Mouse (Mus musculus): ENCODE results near the gene Hist1h2bg.

Gene Hist1h2bg

DNA sequence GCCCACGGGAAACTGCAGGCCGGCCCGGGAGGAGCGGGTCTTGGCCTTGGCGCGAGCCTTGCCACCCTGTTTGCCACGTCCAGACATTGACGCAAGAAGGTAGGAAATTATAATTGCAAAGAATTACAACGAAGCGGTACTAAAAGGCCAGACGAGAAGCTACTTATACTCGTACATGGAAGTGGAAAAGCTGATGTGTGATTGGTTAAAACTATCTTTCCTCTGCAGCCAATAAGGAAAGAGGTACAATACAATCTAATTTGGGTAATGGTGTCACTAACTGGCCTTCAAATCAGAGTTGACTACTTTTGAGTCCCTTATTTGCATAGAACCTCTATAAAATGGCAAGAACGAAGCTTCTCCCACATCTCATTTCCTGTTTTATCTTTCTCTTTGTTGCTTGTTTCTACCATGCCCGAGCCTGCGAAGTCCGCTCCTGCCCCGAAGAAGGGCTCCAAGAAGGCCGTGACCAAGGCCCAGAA is at the start of gene Hist1h2bg, which contains the start of gene Hist1h2ae:
Hist1h2bg (plus strand) TSS at position 375 of the 482 bp plus-strand sequence.
Hist1h2ae (minus strand) TSS at position 199 of the 482 bp plus-strand sequence.
- DNase-seq (ENCODE audit: low read depth, low spot score), result peak; percentile 96

DNA sequence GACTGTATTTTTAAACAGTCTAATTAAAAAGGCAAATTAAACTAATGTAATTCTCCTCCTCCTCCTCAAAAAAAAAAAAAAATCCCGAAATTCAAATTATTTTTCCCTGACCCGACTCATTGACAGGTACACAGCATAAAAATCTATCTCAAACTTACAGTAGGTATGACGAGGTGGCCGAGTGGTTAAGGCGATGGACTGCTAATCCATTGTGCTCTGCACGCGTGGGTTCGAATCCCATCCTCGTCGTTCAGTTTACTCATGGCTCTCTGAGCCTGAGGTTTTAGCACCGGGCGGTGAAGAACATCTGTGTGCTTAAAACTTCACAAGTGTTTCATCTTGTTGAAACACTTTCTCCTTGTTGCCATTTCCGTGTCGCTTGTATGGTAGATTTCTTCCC is 49.5 kb upstream of the Hist1h2bg start:
- peak; percentile 87 for DNase-seq (ENCODE audit: low read depth, low spot score)

DNA sequence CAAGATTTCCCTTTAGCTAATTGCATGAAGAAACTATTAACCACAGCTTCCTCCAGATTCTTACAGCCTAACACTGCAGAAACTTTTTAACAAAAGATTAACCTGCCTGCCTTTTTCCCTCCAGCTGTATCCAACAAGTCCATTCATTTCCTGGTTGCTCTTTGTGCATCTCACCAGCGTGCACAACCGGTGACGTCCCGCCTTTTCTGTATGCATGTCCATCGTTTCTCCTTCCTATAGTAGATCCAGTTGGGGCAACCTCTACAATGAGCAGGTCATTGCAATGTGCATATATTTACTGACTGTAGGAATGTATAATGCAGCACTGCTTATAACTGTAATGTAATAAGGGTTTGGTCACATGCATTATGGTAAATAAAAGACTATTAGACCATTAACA is 47.2 kb upstream of the Hist1h2bg start:
- no peak for DNase-seq (ENCODE audit: low read depth, low spot score)

DNA sequence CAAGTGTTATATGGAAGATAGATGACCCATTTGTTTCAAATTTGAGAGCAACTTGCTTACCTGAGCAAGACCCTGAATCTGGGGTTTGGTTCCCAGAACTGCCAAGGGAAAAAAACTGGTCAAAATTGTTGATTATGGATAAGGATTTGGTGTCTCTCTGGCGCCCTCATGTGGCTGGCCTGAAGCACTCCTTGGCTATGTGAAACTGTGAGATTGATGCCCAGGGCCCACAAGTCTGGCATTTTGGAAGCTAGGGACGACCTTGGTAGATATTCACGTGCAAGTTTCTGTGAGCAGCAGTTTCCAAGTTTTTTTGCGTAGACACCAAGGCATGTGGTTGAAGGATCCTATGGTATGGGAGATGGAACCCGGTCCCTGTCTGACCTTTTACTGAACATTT is 46.5 kb upstream of the Hist1h2bg start:
- DNase-seq (ENCODE audit: low read depth, low spot score), result peak; percentile 93

DNA sequence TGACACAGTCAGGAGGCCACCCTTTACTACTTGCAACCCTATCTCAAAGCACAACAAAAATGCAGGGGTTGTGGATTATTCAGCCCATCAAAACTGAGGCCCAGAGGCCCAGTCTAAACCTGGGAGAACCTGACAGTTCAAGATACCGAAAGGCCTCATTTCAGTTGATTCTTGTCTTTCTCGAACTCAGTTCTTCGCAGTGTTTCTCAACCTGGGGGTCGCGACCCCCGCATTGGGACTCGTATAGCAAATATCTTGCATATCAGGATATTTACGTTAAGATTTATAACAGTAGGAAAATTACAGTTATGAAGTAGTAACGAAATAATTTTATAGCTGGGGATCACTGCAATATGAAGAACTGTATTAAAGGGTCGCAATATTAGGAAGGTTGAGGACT is 45.3 kb upstream of the Hist1h2bg start:
- DNase-seq (ENCODE audit: low read depth, low spot score), result no peak

DNA sequence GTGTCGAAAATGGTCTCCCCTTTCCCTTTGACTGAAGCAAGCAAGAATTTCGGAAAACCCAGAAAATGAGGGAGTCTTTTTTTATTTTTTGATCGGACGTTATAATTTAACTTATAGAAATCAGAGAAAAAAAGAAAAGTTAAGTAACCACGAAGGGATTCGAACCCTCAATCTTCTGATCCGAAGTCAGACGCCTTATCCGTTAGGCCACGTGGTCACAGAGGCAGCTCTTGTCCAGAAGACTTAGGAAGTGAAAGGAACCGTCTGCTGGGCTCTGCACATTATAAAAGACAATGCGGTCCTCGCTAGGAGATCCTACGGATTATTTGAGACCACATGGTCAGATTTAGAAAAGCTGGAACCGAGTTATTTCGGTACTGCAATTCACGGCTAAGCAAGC is 44.9 kb upstream of the Hist1h2bg start:
- DNase-seq (ENCODE audit: low read depth, low spot score), result peak; percentile 93

DNA sequence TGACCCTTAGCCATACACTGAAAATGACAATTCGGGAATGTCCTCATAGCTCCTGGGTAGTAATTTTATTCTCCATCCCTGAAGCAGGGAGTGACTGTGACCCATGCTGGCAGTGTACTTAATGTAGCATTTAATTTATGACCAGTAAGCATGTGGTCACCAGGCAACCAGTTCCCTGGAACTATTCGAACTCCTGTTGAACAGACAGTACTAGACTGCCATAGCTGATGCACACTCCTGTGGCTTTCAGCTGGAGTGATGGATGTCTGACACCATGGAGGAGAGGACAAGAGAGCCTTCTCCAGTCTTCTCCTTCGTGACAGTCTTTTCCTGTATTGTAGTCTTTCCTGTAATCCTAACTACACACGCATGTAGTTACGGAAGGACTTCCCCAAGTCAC is 42.2 kb upstream of the Hist1h2bg start:
- no peak for DNase-seq (ENCODE audit: low read depth, low spot score)

DNA sequence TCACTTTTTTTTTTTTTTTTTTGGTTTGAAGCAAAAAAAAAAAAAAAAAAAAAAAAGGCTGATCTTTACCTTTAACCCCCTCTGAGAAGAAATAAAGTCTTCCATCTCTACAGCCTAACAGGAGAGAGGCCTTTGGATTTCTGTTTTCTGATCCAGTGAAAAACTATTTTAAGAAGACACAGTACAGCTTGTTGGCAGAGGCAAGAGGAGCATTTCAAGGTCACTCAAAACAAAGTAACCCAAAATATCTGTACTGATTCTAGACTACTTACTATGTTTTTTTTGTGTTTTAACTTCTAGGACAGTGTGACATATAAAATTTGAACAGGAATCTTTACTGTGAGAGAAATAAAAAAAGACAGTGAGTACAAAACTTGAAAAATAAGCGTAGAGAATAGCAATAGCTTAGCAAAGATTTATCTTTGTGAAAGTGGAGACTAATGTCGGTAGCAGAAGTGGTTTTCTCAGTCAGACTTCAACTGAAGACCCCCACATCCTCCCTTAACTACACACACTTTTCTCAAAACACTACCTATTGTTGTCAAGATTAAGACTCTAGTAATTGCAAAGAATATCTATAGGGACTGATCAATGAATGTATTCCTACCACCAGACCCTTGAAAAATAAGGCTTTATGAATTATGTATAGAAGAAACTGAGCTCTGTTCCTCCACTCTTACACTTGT is 41.6 kb upstream of the Hist1h2bg start:
- DNase-seq (ENCODE audit: low read depth, low spot score), result no peak

DNA sequence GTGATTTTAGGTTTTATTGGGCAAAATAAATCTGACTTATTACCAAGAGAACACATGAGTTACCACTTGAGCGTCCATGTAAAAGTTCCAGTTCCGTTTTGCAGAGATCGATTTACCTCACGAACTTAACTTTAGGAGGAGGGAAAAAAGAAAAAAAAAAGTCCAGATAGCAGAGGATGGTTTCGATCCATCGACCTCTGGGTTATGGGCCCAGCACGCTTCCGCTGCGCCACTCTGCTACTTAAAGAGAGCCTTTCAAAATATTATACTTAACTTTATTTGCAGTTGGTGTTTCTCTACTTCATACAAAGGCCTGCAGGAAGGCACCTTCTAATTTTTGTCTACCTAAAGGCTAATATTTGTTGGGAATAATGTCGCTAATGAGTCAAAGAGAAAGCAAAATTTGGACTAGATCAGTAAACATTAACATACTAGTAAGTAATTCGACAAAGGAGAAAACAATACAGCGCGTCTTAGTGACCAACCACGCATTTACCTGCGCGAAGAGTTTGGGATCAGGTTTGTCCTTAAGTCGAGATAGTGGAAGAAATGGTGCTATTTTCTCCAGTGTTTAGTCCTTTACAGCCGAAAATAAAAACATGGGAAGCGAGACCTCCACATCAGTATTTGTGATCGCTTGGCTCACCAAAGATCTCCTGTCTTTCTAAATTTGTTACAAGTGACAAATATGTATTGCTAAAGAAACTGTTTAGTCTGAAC is 40.9 kb upstream of the Hist1h2bg start:
- DNase-seq (ENCODE audit: low read depth, low spot score), result peak; percentile 75

DNA sequence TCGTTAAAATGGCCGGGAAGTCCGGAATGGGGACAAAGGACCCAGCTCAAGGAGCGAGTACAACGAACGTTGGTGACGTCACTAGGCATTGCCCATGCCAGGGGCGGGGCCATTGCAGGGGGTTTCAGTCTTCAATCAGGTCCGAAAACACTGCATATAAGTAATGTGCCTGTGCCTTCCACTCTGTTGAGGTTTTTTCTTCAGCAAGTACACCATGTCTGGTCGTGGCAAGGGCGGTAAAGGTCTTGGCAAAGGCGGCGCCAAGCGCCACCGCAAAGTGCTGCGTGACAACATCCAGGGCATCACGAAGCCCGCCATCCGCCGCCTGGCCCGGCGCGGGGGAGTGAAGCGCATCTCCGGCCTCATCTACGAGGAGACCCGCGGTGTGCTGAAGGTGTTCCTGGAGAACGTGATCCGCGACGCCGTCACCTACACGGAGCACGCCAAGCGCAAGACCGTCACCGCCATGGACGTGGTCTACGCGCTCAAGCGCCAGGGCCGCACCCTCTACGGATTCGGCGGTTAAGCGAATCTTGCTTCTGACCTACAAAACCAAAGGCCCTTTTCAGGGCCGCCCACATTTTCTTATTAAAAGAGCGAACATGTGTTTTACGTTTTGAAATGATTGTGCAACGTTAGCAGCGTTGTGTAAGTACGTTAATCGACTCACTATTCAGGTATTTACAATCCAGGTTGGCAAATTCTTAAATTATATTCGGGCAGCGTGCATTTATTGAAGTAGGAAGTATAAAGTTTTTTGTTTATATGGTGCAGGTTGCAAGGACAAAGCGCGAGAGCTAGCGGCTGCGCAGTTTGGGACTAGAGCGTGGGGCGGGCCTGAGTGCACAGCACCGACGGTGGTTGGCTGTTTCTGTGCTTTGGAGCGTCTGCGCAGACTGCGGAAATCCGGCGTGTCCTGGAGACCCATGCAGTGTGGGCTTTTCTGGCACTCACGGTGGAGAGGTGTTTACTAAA is 40.0 kb upstream of the Hist1h2bg start, which contains the start of gene Hist1h4h:
Hist1h4h (plus strand) TSS at position 150 of the 975 bp plus-strand sequence.
- peak; percentile 95 for DNase-seq (ENCODE audit: low read depth, low spot score)

DNA sequence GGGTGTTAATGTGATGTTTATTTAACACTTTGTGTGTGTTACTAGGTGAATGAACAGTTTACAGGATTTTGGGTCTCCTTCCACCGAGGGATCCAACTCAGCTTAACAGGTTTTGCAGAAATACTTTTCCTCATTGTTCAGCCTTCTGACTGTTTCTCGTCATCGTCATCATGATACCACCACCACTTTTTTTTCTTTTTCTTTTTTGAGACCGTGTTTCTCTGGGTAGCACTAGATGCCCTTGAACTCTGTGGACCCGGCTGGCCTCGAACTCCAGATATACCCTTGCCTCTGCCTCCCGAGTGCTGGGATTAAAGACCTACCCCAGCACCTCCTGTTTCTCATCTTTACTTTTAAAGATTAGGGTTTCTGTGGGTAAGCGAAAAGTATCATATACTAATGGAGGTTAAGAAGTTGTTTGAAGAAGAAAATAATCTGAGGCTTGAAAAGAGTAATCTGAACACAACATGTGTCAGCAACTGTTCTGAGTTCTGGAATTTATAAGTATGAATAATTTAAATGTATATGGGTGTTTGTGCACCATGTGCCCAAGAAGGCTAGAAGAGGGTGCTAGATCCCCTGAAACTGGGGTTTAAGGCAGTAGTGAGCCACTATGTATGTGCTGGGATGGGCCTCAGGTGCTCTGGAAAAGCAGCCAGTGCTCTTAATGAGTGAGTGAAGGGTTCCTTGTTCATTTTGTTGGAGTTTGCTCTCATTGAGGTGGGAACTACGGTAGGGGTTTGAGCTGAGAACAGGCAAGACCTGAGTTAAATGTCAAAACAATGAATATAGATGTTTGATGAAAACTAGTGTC is 38.7 kb upstream of the Hist1h2bg start:
- DNase-seq (ENCODE audit: low read depth, low spot score), result peak; percentile 54

DNA sequence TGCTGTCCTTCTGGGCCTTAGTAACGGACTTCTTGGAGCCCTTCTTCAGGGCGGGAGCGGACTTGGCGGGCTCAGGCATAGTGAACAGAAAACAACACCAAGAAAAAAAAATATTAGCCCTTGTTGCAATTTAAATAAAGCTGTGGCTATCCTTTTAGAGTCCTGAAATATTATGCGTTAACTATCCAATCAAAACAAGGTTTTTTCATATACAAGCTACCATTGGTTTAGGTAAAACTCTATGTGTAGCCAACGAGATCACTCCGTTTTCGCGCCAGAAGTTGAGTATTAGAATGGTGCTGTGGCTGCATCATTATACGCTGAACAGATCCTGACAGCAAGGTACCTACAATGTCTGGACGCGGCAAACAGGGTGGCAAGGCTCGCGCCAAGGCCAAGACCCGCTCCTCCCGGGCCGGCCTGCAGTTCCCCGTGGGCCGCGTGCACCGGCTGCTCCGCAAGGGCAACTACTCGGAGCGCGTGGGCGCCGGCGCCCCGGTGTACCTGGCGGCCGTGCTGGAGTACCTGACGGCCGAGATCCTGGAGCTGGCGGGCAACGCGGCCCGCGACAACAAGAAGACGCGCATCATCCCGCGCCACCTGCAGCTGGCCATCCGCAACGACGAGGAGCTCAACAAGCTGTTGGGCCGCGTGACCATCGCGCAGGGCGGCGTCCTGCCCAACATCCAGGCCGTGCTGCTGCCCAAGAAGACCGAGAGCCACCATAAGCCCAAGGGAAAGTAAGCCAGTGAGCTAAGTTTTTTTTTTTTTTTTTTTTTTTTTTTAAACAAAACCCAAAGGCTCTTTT is 37.4 kb upstream of the Hist1h2bg start, which contains the start of gene Hist1h2af:
Hist1h2af (plus strand) TSS at position 347 of the 808 bp plus-strand sequence.
- peak; percentile 97 for DNase-seq (ENCODE audit: low read depth, low spot score)

DNA sequence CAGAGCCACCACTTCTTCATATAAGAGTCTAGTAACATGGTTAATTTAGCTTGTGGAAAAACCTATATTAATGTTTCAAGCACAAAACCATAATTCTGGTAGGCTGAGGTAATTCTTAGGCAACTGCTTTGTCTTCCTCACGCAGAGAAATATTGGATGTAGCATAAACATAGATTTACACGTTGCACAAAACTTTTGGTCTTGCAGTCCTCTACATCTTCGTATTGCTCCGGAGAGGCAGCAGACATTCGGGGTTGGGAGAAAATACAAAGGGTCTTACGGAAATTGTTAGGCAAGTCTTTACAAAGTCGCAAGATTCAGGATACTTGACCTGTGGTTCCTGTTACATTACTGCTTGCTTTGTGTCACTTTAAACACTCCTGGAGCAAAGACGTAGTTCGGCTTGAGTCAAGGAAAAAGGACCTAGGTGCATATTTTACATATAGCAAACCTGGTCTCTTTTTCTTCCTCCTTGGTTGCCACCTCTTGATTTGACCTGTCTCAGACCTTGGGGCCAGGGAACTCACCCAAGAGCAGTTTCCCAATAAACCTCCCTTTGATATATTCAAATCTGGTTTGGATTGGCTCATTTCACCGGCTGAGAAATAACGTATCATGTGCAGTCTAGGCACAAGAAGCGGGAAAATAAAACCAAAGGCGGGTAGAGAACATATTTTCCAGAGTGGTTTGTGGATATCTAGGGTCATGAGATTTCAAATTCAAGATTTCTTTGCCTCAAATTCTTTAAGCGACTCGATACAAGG is 36.6 kb upstream of the Hist1h2bg start:
- peak; percentile 82 for DNase-seq (ENCODE audit: low read depth, low spot score)

DNA sequence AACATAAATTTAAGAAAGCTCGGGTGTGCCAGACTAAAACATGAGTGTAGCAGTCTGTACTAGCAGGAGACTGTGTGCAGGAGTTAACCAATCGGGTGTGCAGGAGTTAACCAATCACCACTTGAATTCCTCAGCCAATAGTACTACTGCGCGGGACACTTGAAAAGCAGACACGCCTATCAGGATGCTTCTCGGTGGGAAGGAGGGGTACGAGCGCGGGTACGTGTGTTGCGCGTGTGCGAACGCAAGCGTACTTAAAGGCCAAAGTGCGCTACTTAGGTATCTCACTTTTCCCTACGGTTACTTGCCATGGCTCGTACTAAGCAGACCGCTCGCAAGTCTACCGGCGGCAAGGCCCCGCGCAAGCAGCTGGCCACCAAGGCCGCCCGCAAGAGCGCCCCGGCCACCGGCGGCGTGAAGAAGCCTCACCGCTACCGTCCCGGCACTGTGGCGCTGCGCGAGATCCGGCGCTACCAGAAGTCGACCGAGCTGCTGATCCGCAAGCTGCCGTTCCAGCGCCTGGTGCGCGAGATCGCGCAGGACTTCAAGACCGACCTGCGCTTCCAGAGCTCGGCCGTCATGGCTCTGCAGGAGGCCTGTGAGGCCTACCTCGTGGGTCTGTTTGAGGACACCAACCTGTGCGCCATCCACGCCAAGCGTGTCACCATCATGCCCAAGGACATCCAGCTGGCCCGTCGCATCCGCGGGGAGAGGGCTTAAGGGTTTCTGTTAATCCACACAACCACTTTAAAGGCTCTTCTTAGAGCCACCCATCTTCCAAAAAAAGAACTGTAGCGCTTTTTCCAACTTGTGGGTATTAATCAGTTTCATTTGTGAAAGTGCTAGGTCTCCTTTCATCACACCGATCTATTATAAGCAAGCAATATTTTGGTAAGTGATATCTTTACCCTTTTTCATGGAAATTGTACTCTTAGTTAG is 35.8 kb upstream of the Hist1h2bg start, which contains the start of gene Hist1h3g:
Hist1h3g (plus strand) TSS at position 286 of the 939 bp plus-strand sequence.
- DNase-seq (ENCODE audit: low read depth, low spot score), result peak; percentile 98

DNA sequence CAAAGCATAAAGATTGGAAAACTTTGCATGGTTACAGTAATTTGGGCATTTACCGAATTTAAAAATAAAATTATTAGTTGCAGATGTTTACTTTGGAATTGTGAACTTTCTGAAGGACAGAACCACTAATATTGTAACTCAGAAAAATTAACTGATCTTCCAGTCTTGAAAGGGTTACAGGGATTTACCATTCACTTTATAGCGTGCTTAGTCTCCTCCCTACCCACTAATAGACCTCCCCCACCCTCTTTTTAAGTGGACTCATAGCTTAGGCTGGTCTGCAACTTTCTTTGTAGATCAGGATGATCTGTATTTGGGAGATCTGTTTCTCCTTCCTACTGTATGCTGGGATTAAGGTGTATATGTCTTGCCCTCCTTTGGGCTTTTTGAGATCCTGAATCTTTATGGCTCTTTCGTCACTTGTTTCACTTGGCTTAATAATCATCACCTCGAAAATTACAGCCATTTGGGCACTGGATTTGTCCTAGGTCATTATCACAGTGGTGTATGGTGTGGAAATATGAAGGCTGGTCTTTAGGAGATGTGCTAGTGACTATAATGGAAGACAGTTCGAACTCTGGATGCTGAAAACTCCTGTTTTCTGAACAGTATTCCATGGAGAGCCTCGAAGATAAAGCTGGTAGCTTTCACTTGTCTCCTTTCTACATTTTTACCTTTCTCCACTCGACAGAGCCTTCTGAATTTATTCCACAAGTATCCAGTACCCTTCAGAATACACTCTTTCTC is 34.9 kb upstream of the Hist1h2bg start:
- DNase-seq (ENCODE audit: low read depth, low spot score), result peak; percentile 63

DNA sequence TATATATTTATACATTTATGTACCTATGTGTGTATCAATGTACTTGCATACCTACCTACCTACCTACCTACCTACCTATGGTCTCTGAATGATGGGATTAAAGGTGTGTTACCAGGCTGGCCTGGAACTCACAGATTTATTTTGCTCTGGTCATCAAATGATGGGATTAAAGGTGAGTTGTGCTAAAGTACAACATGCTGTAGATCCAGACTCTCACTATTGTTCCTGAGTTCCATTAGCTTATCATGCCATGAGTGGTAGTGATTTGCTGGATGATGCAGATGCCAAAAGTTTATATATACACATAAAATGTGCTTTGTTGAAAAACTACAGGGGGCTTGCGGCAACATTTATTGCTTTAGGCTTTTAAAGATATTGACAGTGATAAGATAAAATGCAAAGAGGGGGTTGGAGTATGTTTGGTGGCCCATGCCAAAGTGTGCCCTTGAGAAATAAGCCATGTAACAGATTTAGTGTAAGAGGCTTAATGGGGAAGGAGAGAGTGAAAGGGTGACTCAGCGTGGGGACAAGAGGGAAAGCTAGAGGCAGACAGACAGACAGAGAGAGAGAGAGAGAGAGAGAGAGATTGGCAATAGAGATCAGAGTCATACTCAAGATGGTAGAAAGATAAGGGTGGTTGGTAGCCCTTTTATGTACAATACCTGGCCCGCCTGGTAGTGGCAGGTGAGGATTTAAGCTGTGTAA is 34.0 kb upstream of the Hist1h2bg start:
- no peak for DNase-seq (ENCODE audit: low read depth, low spot score)

All from 3T3-L1 (cell line).